Mouse (Mus musculus) T-helper 1 cell (primary cell): ENCODE results near the gene Aldh6a1.

ENCODE experiments used
- in situ Hi-C: fragments of 300-600 bp; cut with MboI, MseI; formaldehyde crosslinking; loops from one replicate; pipeline ENCODE4 v1.15.1; 2025; ENCODE audit warnings: high pct_unique_total_duplicates

Aldh6a1 gene

GRCm38 (mm10) chr12:84450718-84451646 is at the start of gene Aldh6a1, which contains the start of gene Lin52:
Gene Aldh6a1 (minus strand): TSS chr12:84451004.
Gene Lin52 (plus strand): TSS chr12:84451422.
- in situ Hi-C loops, result loop anchor here (5.0 kb wide), 1 partner anchor 44 kb away; the partner anchor contains the start of genes Bbof1 and Entpd5

- in situ Hi-C loops, result no loop called here
Measured at GRCm38 (mm10) chr12:84496795-84497194, 46.0 kb upstream of the Aldh6a1 start.

DNA sequence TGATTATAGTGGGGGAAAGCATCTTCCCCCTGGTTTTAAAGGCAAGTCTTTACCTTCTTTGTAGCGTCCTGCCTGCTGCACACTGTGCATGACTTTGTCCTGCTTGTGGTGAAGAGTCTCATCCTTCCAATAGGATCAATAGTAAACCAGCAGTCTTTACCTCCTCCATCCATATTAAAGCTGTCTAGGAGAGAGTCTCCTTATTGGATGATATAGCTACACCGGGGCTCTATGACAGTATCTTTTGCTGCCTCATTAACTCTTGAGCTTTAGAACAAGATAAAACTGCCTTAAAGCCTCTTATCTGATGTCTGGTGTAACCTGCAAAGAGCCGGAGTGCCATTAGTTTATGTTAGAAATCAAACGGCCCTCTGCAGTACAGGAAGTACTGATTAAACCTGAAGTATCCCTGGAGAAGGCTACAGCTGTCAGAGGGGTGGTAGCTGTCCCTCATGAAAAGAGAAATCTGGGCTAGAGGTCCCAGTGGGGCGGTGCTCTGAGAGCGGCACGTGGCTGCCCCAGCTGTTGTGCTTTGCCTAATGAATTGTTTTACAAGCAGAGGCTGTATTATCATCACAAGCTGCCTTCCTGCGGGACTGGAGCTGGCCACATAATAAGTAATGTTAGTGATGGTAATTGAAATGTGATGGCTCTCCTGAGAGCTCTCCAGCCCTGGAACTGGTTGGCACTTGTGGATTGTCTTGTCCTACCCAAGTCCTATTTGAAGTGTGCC is 36.7 kb upstream of the Aldh6a1 start:
- in situ Hi-C loops, result no loop called here

GRCm38 (mm10) chr12:84482778-84483585 is 32.2 kb upstream of the Aldh6a1 start:
- in situ Hi-C loops, result no loop called here

GRCm38 (mm10) chr12:84481251-84481650 is 30.4 kb upstream of the Aldh6a1 start:
- in situ Hi-C loops, result no loop called here

GRCm38 (mm10) chr12:84478937-84479336 is 28.1 kb upstream of the Aldh6a1 start:
- in situ Hi-C loops, result loop anchor here (5.0 kb wide), 1 partner anchor 768 kb away; no protein-coding TSS in a partner anchor

GRCm38 (mm10) chr12:84468701-84469100 is 17.9 kb upstream of the Aldh6a1 start:
- in situ Hi-C loops, result no loop called here

DNA sequence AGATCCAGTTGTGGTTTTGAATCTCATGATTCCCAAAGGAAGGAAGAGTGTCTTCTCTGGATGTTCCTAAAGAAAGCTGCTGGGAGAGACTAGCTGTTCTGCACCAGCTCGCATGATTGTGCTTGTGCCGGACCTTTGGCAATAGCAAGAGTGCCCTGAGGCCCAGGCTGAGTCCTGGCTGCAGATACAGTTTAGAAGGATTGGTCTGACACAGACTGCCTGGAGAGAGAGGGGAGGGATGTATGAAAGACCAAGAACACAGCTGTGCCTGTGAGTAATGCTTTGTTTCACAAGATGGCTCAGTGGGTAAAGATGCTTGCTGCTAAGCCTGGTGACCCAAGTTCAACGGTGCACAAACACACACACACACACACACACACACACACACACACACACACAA is 12.1 kb upstream of the Aldh6a1 start:
- in situ Hi-C loops, result no loop called here

DNA sequence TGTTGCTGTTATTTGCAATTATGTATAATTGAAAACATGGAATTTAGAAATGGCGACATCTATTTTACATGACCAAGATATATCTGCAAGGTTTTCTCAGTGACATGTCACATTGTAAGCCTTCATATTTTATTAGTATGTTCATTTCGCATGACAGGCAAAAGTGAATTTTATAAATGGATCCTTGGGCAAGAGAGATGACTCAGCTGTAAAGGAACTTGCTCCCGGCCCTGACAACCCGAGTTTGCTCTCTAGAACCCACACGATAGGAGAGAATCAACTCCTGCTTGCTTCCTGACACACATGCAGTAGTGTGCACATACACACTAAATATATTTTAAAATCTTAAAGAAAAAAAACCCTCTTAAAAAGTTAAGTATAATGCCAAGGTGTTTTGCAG is 10.6 kb upstream of the Aldh6a1 start:
- in situ Hi-C loops, result no loop called here

DNA sequence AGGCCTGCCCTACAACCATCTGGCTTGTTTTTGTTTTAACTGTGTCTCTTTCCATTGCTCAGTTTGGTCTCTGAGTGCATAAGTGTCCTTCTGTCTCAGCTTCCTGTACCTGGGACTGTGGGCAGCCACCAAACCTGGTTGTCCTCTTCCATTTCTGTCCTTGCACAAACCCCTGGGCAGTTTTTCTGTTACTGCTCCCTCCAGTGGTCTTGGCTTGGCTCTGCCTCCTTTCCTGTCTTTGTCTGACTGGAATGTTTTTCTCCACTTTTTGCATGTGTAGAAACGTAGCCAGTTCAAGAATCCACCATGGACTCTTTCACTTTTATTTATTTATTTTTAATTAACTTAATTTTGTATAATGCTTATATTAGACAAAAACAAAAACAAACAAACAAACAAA is 9.0 kb upstream of the Aldh6a1 start:
- in situ Hi-C loops, result no loop called here

DNA sequence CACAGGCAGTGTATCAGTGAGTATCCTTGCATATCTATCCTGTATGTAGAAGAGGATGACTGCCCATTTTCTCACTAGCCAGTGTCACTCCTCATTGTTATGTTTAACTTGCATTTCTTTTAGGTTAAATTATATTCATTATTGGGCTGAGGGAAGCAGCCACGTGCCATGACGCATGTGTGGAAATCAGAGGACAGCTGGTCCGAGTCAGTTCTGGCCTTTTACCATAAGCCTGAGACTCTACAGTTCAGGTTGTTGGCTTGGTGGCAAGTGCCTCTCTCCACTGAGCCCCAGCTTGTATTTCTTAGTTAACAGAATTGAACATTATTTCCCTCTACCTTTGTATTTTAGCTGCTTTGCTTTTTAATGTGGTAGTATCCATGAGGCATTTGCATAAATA is 6.1 kb upstream of the Aldh6a1 start:
- in situ Hi-C loops, result no loop called here

- in situ Hi-C loops, result loop anchor here (5.0 kb wide), 1 partner anchor 44 kb away; the partner anchor contains the start of genes Bbof1 and Entpd5
Measured at GRCm38 (mm10) chr12:84451801-84452200, 997 bp upstream of the Aldh6a1 start.

- in situ Hi-C loops, result loop anchor here (5.0 kb wide), 1 partner anchor 43 kb away; the partner anchor contains the start of genes Bbof1 and Entpd5
Measured at GRCm38 (mm10) chr12:84450351-84450717, 470 bp downstream of the Aldh6a1 start.

DNA sequence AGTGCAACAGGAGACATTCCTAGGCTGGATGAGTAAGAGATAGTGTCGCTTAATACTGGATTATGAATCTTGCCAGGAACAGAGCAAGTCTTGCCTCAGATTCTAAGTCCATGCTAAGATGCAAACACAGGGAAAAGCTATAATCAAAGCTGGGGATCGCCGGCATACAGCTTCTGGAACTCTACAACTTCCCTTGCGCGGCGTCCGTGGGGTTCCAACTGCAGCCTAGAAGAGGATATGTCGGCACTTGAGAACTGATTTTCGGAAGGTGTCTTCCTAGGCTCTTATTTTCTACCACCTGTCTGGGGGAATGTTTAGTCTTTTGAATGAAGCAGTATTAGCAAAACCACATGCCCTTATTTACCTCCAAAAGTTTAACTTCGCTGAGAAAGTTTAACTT is 917 bp downstream of the Aldh6a1 start:
- in situ Hi-C loops, result loop anchor here (5.0 kb wide), 1 partner anchor 43 kb away; the partner anchor contains the start of genes Bbof1 and Entpd5

DNA sequence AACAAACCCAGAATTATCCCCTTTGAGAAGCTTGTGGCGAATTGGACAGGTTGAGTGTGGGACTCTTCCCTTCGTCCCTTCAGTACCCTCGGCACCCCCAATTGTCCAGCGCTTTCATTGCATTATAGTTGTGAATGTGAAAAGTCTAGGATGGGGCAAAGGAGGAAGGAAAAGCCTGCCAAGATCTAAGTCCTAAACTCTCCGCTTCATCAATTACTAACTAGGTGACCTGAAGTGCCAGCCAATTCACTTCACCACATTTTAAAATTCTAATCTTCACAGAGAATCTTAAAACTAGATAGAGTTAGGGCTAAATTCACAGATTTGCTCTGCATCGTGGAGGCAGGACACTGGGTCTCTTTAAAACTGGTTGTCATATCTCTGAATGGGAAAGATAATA is 2.6 kb downstream of the Aldh6a1 start:
- in situ Hi-C loops, result no loop called here

GRCm38 (mm10) chr12:84447386-84447785 is 3.4 kb downstream of the Aldh6a1 start:
- in situ Hi-C loops, result no loop called here

DNA sequence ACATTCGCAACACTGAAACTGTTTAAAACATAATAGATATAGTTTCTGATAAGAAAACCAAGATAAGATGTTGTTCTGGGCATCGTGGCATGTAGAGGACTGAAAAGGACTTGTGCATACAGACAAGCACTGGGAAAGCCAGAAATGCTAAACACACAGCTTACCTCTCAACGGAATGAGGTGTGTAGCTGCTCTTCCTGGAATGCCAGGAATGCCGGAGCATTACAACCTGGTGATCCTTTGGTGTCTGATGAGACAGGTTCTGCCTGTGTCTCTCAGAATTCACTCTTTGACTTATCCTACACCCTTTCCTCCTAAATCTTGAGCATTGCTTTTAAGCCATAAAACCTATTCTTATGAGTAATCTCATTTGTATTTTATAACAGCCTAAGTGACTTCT is 8.3 kb downstream of the Aldh6a1 start:
- in situ Hi-C loops, result no loop called here

GRCm38 (mm10) chr12:84438697-84439096 is 12.1 kb downstream of the Aldh6a1 start:
- in situ Hi-C loops, result no loop called here

DNA sequence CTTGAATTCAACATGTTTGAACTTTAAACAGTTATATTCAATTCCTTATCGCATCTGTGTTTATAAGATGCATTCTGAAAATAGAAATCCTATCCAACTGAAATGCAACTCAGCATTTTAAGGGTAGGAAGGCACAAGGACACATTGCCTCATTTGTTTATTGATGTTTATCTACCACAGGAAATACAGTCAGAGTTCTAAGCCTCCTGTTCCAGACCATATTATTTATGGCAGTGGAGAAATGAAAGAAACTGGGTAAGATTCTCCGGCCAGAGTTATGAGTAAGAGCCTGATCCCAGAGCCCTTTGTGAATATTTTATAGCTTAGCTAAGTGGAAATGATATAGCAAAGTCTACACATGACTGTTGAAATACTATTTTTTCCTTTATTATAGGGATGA is 21.0 kb downstream of the Aldh6a1 start:
- in situ Hi-C loops, result no loop called here

DNA sequence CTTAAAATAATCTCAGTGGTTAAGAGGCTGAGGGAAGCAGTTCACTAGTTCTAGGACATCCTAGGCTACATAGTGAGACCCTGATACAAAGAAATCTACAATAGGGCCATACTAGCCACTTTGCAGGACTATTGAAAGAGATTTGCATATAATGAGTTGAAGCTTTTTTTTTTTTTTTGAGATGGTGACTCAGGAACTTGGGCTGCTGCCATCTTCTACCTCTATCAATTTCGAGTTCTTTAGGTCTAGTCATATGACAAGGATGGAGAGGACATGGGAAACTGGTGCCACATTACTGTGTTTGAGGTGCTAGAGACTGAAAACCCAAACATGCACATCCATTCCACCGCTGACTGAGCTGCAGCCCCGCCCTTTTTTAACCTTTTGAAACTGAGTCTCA is 26.8 kb downstream of the Aldh6a1 start:
- in situ Hi-C loops, result no loop called here

- in situ Hi-C loops, result no loop called here
Measured at GRCm38 (mm10) chr12:84417605-84417922, 33.2 kb downstream of the Aldh6a1 start.
